Mouse (Mus musculus): ENCODE data around the gene Vsx2.
A peak's percentile ranks its signal among the peaks of the same experiment; 100 is the strongest.
"Not testable (repeated sequence)": the region's sequence is repeated elsewhere in the genome, so short reads cannot be mapped to it uniquely, and the experiment has no call there.

Gene Vsx2

DNA sequence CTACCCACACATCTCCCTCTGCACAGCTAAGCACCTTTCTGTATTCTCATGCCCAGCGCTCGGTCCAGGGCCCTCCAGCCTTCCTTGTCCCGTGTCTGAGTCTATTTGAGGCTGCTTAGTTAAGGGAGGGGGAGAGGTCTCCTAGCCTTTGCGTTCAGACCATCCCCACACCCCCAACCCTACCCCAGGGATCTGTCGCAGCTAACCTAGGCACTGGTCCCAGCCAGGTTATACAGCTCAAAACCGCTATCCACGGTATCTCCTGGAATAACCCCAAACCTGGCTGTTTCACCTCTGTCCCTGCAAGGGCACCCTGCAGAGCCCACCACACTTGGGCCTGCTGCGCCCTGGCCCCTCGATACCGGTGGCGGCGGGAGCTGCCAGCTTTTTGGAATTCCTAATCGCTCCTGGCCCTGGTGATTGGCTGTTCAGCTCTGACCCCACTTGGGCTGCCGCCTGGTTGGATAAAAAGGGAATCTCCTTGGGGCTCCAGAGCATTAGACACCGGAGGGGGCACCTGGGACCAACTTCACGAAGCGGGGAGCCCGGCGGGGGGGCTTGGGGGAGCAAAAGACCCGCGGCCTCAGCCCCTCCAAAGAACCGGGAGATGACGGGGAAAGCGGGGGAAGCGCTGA, at the start of gene Vsx2:
Gene Vsx2, plus strand, starts transcription at position 427 of the 635 bp plus-strand sequence.
- no peak for DNase-seq

DNA sequence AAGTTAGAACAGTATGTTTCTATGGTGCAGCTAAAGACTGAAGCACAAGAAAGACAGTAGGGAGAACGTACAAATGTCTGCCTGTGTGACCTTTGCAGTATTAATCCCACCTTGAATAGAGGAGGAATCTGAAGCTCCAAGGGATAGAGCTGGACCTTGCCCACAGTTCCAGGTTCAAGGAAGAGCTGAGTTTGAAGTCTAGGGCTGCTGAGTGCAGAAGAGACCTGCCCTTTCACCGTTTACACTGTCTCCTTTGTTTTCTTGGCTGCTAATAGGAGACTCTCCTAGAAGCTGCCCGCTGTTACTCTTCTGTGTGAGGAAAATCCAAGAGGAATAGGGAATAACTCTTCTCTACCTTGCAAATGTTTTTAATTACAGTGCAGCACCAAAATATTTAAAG, 45.8 kb upstream of the Vsx2 start:
- DNase-seq: no peak

DNA sequence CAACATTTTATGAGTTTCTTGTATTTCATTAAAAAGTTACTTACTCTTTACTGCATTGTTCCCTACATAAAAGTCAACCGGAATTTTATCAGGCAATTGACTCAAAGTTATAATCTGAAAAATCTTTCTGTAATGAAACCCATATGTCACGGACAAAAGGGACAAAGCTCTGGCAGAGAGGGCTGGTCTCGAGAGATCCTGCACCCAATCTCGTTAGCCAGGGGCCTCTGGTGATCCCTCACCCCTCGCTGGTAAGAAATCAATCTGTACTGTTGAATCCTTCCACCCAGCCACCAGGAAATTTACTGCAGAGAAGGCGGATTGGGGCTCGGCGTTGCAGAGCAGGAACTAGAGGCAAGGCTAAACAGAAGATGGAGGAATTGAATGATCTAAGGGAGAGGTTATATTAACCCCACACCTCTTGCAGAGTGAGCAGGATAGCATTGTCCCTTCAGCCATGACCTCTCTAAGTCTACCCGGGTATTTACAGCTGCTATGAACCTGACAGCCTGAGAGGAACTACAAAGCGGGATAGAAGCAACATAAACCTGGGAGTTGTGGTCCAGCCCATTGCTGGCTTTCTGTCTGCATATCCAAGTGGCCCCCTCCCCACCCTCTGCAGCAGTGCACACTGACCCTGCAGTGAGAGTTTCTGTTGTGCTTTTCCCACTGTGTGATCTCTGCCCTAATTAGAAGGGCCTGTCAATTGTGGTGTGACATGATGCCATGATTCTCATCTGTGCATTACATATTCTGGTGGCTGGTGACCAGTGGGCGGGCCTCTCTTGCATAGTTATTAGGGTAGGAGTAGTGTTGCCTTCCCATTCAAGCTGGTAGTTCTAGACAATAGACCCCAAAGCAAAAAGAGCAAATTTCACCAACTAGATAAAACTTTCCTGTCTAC, 45.2 kb upstream of the Vsx2 start:
- no peak for DNase-seq

DNA sequence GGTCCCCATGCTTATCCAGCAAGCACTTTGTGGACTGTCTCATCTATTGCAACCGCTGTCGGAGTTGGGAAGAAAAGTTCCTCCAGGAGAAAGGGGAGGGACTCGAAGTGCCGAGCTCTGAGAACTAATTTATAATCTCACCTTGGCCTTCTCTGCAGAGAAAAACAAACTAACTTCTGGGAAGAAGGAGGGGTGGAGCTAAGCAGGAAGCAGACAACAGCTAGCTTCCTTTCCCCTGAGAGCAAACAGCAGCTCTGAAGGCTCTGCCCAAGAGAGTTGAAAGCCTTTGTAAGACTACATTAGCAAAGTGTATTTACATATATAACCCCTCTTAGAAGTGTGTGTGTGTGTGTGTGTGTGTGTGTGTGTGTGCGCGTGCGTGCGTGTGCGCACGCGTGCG, 44.1 kb upstream of the Vsx2 start:
- DNase-seq: no peak

- no peak for DNase-seq
Measured at GRCm38 (mm10) chr12:84530426-84530825, 39.1 kb upstream of the Vsx2 start.

DNA sequence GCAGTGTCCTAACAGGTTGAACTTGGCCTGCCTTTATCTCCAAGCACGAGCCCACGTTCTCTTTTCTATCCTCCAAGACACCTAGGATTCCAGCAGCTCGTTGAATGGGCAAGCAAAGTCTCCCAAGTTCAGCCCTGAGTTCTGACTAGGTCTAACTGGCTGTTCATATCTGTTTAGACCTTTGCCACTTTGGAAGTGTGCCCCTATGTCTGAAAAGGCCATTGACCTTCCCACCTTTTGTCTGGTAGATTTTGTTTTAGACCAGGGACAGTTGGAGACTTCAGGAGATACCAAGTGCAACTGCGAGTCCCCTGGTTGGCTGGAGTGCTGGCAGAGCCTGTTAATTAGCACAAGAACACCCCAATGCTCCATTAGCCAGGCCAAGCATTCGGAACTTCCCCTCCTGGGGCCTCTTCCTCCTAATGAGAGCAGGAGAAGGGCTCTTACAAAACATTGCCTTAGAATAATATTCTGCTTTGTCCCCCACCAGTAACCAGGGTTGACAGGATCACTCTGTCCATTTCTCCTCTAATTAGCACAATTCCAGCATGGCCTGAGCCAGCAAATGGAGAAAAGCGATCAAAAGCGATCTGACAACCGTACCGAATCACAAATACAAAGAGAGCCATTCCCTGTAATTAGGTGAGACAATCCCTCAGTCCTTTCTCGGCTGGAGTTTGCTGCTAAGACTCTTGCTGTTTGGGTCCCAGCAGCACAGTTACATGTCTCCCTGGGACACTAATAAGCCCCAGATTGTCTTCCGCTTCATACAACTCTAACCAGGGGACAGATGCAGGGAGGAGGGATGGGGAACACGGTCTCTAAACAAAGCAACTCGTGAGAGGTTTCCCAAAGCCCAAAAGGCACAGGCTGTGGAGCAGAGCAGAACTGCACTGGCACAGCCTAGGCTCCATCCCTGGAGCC, 37.4 kb upstream of the Vsx2 start:
- no peak for DNase-seq

DNA sequence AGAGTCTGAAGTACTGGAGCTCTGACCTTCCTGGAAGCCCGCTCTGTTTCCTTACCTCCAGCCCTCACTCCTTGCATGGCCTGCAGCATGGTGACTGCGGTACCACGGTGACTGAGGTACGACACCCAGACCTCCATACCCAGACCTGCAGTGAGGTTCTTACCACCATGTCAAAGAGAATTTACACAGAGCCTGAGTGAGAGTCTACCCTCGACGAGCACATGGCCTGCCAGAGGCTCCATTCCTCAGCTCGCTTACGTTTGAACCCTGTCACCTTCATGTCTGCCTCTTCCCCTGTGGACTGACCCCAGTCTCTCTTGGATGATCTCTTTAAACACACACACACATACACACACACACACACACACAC, 36.7 kb upstream of the Vsx2 start:
- no peak for DNase-seq

- no peak for DNase-seq
Measured at GRCm38 (mm10) chr12:84533706-84534486, 35.7 kb upstream of the Vsx2 start.

DNA sequence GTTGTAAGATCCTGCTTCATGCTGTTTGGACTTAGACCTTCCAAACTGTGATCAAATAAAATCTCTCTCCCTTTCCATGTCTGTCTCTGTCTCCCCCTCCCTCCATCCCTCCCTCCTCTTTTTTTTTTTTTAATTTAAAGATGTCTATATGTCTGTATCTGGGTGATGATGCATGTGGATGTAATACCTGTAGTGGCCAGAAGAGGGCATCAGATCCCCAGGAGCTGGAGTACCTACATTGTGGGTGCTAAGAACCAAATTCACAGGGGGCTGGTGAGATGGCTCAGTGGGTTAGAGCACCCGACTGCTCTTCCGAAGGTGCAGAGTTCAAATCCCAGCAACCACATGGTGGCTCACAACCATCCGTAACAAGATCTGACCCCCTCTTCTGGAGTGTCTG, 30.0 kb upstream of the Vsx2 start:
- DNase-seq: not testable (repeated sequence)

- DNase-seq: no peak
Measured at GRCm38 (mm10) chr12:84541391-84541958, 28.1 kb upstream of the Vsx2 start.

GRCm38 (mm10) chr12:84546028-84546427, 23.5 kb upstream of the Vsx2 start:
- peak; percentile 55 for DNase-seq

- DNase-seq: no peak
Measured at GRCm38 (mm10) chr12:84546577-84547085, 22.9 kb upstream of the Vsx2 start.

DNA sequence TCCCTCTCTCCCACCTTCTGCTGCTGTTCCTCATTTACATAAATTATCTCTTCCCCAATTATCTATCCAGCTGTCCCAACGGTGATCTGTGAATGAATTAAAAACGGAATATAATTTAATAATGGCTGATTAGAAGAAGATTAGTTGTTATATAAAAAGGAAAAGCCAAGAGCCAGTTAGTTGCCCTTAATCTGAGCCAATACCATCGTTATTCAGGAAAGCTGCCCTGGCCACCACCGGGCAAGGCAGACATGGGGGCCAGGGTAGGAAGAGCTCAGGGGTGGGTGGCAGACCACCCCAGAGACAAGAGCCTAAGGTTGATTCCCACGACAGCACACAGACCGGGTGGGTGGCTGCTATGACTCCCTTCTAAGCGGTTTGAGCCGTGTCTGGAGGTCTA, 21.3 kb upstream of the Vsx2 start:
- DNase-seq: no peak

DNA sequence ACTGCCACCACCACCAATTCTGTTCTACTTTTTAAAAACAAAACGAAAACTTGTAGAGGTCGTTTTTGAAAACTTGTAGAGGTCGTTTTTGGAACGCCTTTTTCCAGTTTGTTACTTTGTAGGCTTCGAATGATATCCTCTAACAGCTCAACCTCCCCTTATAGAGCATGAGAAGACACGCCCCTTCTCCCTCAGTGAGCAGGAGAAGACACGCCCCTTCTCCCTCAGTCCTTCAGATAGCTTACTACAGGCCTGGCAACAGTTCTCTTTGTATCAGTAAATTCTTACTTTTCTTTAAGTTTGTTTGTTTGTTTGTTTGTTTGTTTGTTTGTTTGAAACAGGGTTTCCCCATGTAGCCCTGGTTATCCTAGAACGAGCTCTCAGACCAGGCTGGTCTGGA, 14.3 kb upstream of the Vsx2 start:
- DNase-seq: no peak

- DNase-seq: no peak
Measured at GRCm38 (mm10) chr12:84562558-84562957, 7.0 kb upstream of the Vsx2 start.

DNA sequence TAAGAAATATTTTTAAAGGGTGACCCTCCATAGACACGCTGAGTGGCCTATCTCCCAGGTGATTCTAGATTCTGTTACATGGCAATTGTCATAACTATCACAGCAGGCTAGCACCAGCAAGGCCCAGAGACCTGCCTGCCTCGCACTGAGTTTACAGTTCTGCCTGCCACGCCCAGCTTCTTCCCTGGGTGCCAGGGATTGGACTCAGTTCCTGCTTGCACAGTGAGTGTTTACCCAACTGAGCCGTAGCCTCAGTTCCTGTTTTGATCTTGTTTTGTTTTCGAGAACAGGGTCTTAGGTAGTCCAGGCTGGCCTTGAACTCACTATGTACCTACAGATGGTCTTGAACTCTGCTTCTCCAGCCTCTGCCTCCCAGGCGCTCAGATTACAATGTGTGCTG, 2.0 kb upstream of the Vsx2 start:
- no peak for DNase-seq

DNA sequence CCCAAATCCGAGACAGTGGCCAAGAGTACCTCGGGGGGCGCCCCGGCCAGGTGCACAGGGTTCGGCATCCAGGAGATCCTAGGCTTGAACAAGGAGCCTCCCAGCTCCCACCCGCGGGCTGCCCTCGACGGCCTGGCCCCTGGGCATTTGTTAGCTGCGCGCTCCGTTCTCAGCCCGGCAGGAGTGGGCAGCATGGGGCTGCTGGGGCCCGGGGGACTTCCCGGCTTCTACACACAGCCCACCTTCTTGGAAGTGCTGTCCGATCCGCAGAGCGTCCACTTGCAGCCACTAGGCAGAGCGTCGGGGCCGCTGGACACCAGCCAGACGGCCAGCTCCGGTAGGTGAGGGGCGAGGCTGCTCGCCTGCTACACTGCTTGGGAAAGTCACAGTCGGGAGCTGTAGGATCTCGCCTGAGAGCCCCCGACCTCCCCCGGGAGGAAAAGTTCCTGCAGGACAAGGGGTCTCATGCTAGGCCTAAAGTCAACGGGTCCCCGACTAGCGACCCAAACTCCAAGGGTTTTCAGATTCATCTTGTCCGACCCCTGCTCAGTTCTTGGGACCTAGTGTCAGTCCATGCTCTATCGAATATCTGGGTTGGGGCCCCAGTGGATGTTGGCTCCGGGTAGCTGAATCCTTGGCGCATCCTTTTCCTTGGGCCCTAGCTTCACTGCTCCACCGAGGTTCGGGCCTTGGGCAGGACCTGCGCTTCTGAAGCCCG, 573 bp downstream of the Vsx2 start:
- no peak for DNase-seq

- no peak for DNase-seq
Measured at GRCm38 (mm10) chr12:84570694-84571415, 1.3 kb downstream of the Vsx2 start.

DNA sequence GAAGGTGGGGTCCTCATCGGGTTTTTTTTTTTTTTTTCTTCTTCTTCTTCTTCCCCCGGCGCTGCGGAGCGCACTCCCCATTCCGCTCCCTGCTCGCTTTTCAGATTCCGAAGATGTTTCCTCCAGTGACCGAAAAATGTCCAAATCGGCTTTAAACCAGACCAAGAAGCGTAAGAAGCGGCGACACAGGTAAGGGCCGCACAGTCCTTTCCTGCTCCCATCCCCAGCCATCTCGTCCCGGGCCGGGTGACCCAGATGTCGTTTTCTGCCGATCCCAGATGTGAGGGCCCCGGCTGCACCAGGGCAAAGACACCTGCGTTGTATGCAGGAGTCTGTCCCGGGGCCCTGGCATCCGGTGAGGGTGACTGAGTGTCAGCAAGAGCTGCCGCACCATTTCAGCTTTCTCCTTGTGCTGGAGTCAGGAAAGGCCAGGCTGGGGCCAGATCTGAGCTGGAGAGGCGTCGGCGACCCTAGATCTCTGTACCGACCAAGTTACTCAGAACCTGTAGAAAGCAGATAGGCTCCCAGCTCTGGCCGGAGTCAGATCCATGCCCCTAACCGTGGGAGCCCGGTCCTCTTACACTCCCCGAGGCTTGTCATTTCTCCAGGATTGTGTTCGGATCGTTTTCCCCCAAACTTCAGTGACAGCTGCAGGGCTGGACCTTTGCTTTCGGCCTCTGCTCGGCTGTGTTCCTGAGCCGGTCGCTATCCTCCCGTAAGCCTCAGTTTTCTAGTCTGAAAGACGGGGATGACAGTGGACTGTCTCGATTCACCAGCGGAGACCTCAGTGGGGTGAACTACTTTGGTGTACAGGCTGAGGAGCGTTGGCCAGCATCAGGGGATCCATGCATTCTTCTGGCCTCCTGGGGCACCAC, 2.1 kb downstream of the Vsx2 start:
- no peak for DNase-seq

- no peak for DNase-seq
Measured at GRCm38 (mm10) chr12:84572341-84572720, 2.8 kb downstream of the Vsx2 start.
